Mouse (Mus musculus): ENCODE results near the gene Gm49384.

DNA sequence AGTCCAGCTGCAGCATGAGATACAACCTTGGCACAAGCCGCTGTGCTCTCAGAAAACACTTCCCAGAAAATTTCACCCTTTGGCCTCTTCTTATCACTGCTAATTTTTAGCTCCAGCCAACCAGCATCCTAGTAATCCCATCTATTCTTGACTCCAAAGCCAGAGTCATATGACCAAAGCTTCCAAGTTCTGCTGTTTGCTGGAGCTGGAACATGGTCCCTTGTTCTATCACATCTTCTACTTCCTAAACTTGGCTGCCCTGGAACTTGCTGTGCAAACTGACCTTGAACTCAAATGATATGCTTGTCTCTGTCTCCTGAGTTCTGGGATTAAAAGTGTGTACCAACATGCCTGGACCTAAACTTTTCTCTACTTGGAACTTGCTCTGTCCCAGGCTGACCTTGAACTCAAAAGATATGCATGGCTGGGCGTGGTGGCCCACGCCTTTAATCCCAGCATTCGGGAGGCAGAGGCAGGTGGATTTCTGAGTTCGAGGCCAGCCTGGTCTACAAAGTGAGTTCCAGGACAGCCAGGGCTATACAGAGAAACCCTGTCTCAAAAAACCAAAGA is 56.8 kb downstream of the Gm49384 start:
- TF ChIP-seq CTCF (IDR thresholded peaks at IDR 0.05; ENCODE audit: extremely low read depth, insufficient read depth, insufficient read length, insufficient replicate concordance) (no peak), POLR2A (IDR thresholded peaks at IDR 0.05; ENCODE audit: low read depth, low read length) (no peak)

All from spleen, adult 2 months (tissue).